Mouse (Mus musculus) liver, adult 2 months (tissue): ENCODE results near the gene Pxk. TPM values are rescaled to one million over a fixed set of nuclear protein-coding genes. Genes with fewer than 3 reads are reported as not detected.

ENCODE experiments used
- DNase-seq: peaks from one replicate; pipeline ENCODE4 v3.0.0-alpha.2; 2011; ENCODE audit warnings: low read depth, low spot score; ENCODE audit errors: extremely low read depth
- H3K27ac ChIP-seq: fragments of 200-500 bp; replicated peaks from 2 replicates; pipeline ENCODE4 v1.5.1; 2012; ENCODE audit warnings: low read depth, mild to moderate bottlenecking, control low read depth, inconsistent platforms, low read length; ENCODE audit not compliant: insufficient read depth
- H3K27me3 ChIP-seq: fragments of 200-500 bp; 2 replicates; pipeline ENCODE4 v1.6.1; 2012; ENCODE audit warnings: mild to moderate bottlenecking, moderate library complexity, low read length, inconsistent platforms; ENCODE audit not compliant: control insufficient read depth, insufficient read depth
- H3K36me3 ChIP-seq: fragments of 200-500 bp; 2 replicates; pipeline ENCODE4 v1.6.1; 2012; ENCODE audit warnings: low read length, inconsistent platforms; ENCODE audit not compliant: control insufficient read depth, insufficient read depth
- H3K4me1 ChIP-seq: fragments of 200-500 bp; 2 replicates; pipeline ENCODE4 v1.6.1; 2011; ENCODE audit warnings: low read length; ENCODE audit not compliant: control insufficient read depth, insufficient read depth
- H3K4me3 ChIP-seq: fragments of 200-500 bp; 2 replicates; pipeline ENCODE4 v1.5.1; 2011; ENCODE audit warnings: low read depth, mild to moderate bottlenecking, control low read depth, low read length, moderate library complexity; ENCODE audit not compliant: insufficient read depth
- H3K79me2 ChIP-seq: fragments of 200-500 bp; 2 replicates; pipeline ENCODE4 v1.6.1; 2012; ENCODE audit warnings: inconsistent platforms, mild to moderate bottlenecking, low read length, moderate library complexity; ENCODE audit not compliant: control insufficient read depth, insufficient read depth
- H3K9ac ChIP-seq: fragments of 200-500 bp; 2 replicates; pipeline ENCODE4 v1.6.1; 2012; ENCODE audit warnings: low read depth, mild to moderate bottlenecking, control low read depth, inconsistent platforms, low read length
- CTCF ChIP-seq: fragments of 200-500 bp; IDR thresholded peaks from 2 replicates; pipeline ENCODE4 v1.5.1; 2011; ENCODE audit warnings: low read depth, low read length, control low read depth
- POLR2A ChIP-seq: fragments of 200-500 bp; IDR thresholded peaks from 2 replicates; pipeline ENCODE4 v1.6.1; 2011; ENCODE audit warnings: low read length, control low read depth; ENCODE audit not compliant: insufficient read depth; ENCODE audit errors: extremely low read depth
- WGBS: fragments of 180-500 bp; shearing (Covaris S2); methylation state at CpG from one replicate; pipeline ENCODE4 v1.1.7; 2018; 5-methylcytosine and 5-hydroxymethylcytosine counted together
- polyA plus RNA-seq: library from polyadenylated mRNA; depleted of rRNA; stranded (reverse); fragments of >200 nt; gene quantifications from 2 replicates; pipeline ENCODE4 v1.2.3, GENCODE M21; 2012; rRNA removed
- total RNA-seq: library from RNA; depleted of rRNA; stranded (reverse); fragments of >200 nt; gene quantifications from 2 replicates; pipeline ENCODE4 v1.2.3, GENCODE M21; 2014; rRNA removed

The Pxk gene
- total RNA-seq (13.6 and 18.4 TPM in 2 replicates), polyA plus RNA-seq (14.1 and 17.5 TPM in 2 replicates)

DNA sequence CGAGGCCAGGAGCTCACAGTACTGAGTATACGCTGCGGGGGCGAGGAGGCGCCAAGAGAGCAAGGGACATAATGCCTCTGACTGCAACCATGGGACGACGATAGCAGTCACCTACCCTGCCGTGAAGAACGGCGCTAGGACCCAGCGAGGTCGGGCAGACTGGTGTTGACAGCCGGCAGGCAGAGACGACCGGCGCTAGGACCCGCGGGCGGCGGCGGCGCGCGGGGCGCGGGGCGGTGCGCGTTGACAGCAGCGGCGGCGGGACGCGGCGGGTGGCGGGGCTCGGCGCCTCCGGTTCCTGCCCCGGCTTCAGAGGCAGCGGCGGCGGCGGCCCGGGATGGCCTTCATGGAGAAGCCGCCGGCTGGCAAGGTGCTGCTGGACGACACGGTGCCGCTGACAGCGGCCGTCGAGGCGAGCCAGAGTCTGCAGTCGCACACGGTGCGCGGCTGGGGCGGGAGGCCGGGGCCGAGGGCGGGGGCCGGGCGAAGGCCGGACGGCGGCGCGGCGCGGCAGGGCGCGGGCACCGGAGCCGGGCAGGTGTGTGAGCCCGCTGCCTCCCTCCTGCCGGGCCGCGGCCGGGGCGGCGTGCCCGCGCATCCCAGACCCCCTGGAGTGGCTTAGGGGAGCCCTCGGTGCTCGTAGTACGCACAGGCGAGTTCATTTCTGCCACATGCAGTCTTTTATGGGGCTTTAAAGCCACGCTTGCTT lies at the start of gene Pxk:
TSS of gene Pxk (plus strand) at position 234 of the 709 bp plus-strand sequence.
- 3% methylated on average over 89 of the region's 89 CpGs for WGBS
- DNase-seq: peak; percentile 84
- H3K4me1 ChIP-seq: peaks cover 34% of the 10 kb centered on the region
- peaks cover 22% of the 10 kb centered on the region for H3K79me2 ChIP-seq
- TF ChIP-seq CTCF: no peak
- no peak; the same call in 1 of the 2 replicates for TF ChIP-seq POLR2A
- H3K4me3 ChIP-seq: peak within 1 kb of the TSS; percentile 95
- peak within 1 kb of the TSS; percentile 97 for H3K27ac ChIP-seq
- peak within 1 kb of the TSS; percentile 99 for H3K9ac ChIP-seq
- no peaks in the 10 kb centered on the region for H3K27me3 ChIP-seq
- peaks cover 2% of the 10 kb centered on the region; the same call in 1 of the 2 replicates for H3K36me3 ChIP-seq

DNA sequence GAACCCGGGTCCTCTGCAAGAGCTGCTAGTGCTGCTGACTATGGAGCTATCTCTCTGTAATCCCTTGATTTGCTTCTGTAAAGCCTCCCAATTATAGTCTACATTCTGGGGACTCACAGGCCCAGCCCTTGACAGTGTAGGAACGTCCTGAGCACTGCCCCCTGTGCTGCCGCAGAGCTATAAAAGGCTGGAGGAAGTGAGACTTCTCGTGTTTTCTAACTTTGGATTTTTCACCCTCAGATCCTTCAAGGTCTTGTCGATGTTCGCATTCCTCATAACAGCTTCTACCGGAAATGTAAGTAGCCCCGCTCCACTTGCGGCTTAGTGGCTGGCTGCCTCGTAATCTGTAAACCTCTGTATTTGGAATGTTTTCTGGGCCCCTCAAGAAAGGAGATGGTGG lies 48.7 kb upstream of the Pxk start:
- no peaks in the 10 kb centered on the region for H3K79me2 ChIP-seq
- peaks cover 32% of the 10 kb centered on the region for H3K36me3 ChIP-seq
- TF ChIP-seq CTCF (no peak), POLR2A (no peak)
- H3K4me3 ChIP-seq: no peak overlapping the region
- H3K4me1 ChIP-seq: 0 out of 2 replicates have a peak, but pooled peaks cover 4% of the 10 kb centered on the region
- 75% methylated on average over 10 of the region's 10 CpGs for WGBS
- no peak for DNase-seq
- H3K27me3 ChIP-seq: no peaks in the 10 kb centered on the region
- H3K9ac ChIP-seq: no peak overlapping the region
- no peak overlapping the region for H3K27ac ChIP-seq

DNA sequence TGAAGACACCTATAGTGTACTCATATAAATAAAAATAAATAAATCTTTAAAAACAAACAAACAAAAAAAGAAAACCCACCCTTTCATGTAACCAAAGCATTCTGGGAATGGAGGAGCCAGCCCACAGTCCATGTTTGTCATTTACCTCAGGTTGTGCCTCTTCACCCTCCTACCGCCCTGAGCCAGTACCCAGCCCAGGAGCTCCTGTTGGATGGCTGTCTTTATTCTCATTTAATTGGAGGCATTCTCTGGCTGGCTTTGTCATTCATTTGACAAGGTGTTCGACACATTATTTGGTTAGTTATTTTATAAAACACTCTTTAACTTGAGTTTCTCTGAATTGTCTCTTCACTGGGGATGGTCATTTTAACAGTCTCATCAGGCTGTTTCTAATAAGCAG lies 46.1 kb upstream of the Pxk start:
- Histone ChIP-seq H3K27ac (no peak overlapping the region), H3K79me2 (no peaks in the 10 kb centered on the region), H3K36me3 (peaks cover 33% of the 10 kb centered on the region), H3K4me3 (no peak overlapping the region), H3K4me1 (0 out of 2 replicates have a peak, but pooled peaks cover under 1% of the 10 kb centered on the region), H3K9ac (no peak overlapping the region), H3K27me3 (no peaks in the 10 kb centered on the region)
- 97% methylated on average over 2 of the region's 2 CpGs for WGBS
- TF ChIP-seq CTCF (no peak), POLR2A (no peak)
- no peak for DNase-seq

DNA sequence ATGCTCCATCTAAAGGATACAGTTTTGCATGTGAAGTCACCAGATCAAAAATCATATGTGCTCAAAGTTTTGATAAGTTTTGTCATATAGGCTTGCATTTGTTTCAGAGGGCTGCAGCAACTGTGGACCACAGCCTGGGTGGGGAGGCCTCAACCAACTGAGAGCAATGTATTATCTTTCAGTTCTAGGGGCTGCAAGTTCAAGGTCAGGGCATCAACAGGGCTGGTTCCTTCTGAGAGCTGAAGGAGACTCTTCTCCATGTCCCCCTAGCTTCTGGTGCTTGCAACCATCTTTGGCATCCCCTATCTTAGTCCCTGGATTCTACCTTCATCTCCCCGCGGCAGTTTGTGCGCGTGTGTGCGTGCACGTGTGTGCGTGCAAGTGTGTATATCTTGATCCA lies 45.4 kb upstream of the Pxk start:
- no peak for TF ChIP-seq POLR2A
- no peak for TF ChIP-seq CTCF
- no peak overlapping the region for H3K27ac ChIP-seq
- no peak for DNase-seq
- WGBS: 96% methylated on average over 7 of the region's 7 CpGs
- no peaks in the 10 kb centered on the region for H3K4me1 ChIP-seq
- peaks cover 31% of the 10 kb centered on the region for H3K36me3 ChIP-seq
- H3K9ac ChIP-seq: no peak overlapping the region
- no peaks in the 10 kb centered on the region for H3K79me2 ChIP-seq
- no peak overlapping the region for H3K4me3 ChIP-seq
- no peaks in the 10 kb centered on the region for H3K27me3 ChIP-seq

DNA sequence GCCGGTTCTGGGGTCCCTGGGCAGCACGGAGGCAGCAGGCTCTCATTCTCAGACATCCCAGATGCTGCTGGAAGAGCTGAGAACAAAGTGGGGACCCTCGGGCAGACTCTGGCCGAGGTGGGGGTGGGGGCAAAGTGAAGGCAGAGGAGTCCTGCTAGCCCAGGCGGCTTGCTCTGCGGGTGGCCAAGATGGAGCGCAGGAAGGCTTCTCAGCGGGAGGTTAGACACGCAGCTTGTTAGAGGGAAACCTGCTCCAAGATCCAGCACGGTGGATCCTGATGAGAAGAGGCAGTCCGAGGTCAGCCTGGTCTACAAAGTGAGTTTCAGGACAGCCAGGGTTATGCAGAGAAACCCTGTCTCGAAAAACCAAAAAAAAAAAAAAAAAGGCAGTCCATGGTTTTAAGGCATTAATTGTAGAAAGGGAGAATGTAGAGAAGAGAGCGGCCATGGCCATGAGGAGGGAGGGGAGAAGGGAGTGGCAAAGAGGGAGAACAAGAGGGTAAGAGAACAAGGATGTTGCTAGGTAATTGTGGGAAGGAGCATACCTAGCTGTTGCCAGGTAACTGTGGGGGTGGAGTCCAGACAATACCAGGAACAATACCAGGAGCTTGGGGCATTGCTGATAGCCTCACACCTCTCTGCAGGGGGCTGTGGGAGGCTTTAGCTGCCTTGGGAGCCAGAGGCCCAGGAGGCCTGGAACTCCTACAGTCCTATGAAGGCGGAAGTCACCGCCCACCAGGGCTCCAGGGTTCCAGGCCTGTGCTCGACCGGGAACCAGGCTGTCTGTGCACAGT lies 43.5 kb upstream of the Pxk start:
- Histone ChIP-seq H3K36me3 (peaks cover 24% of the 10 kb centered on the region), H3K4me3 (no peak overlapping the region), H3K27ac (no peak overlapping the region), H3K9ac (no peak overlapping the region), H3K27me3 (no peaks in the 10 kb centered on the region), H3K4me1 (no peaks in the 10 kb centered on the region), H3K79me2 (no peaks in the 10 kb centered on the region)
- TF ChIP-seq POLR2A (no peak), CTCF (no peak)
- WGBS: 84% methylated on average over 17 of the region's 17 CpGs
- no peak for DNase-seq
